8 mouse cellular contexts compared by ENCODE assay signal in the genomic region with DNA sequence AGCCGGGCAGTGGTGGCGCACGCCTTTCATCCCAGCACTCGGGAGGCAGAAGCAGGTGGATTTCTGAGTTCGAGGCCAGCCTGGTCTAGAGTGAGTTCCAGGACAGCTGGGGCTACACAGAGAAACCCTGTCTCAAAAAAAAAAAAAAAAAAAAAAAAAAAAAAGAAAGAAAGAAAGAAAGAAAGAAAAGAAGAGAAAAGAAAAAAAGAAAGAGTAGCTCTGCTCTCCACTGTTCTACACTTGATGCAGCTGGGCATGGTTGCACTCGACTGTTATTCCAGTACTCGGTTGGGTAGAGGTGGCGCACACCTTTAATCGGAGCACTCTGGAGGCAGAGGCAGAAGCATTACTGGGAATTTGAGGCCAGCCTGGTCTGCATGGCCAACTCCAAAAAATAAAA. TPM values are rescaled to one million over a fixed set of nuclear protein-coding genes. Genes with fewer than 3 reads are reported as not detected.
DNase-seq lines count a peak whose midpoint lies in the region; ATAC-seq and TF ChIP-seq lines count a peak whose summit lies in the region.
"Not testable (repeated sequence)": the region's sequence is repeated elsewhere in the genome, so short reads cannot be mapped to it uniquely, and the experiment has no call there.

A gene (minus strand): TSS at position 101 of the 400 bp plus-strand sequence.

- not testable (repeated sequence) for H3K4me2 ChIP-seq in forebrain, embryonic 13.5 days; liver, postnatal 0 days (ENCODE audit: low read depth, low read length)
- H3K4me2 ChIP-seq in myocyte (ENCODE audit: low read depth) = peak within 1 kb of the TSS; percentile 43

- TF ChIP-seq CTCF in bone marrow, adult 2 months (IDR thresholded peaks at IDR 0.05; ENCODE audit: control insufficient read depth, insufficient read depth, low read length); heart, adult 2 months (IDR thresholded peaks at IDR 0.05); kidney, adult 2 months (conservative IDR thresholded peaks at IDR 0.05; ENCODE audit: insufficient read depth, insufficient read length, low read depth, low read length); liver, postnatal 0 days (IDR thresholded peaks at IDR 0.05; ENCODE audit: low read depth): not testable (repeated sequence)

- not testable (repeated sequence) for H3K4me1 ChIP-seq in bone marrow, adult 2 months (ENCODE audit: control insufficient read depth, insufficient read depth, low read length); forebrain, embryonic 13.5 days; heart, adult 2 months (ENCODE audit: control insufficient read depth, insufficient read depth, low read length)
- H3K4me1 ChIP-seq in kidney, adult 2 months (ENCODE audit: control insufficient read depth, insufficient read depth, low read length) = peaks cover 11% of the 10 kb centered on the region; the same call in 1 of the 2 replicates
- H3K4me1 ChIP-seq in liver, postnatal 0 days (ENCODE audit: insufficient read depth) = peaks cover 19% of the 10 kb centered on the region; the same call in 1 of the 2 replicates

- not testable (repeated sequence) for H3K79me2 ChIP-seq in heart, adult 2 months (replicated peaks; ENCODE audit: control insufficient read depth, insufficient read depth, low read length); myocyte (ENCODE audit: control insufficient read depth, insufficient read depth)

- not testable (repeated sequence) for H3K9ac ChIP-seq in forebrain, embryonic 13.5 days; heart, adult 2 months (ENCODE audit: low read depth, low read length)
- H3K9ac ChIP-seq in liver, postnatal 0 days (replicated peaks) = 0 out of 2 replicates have a peak within 1 kb of the TSS, but pooled peaks have one; percentile 34

- WGBS in bone marrow, adult 2 months = 92% methylated on average over 9 of the region's 9 CpGs
- WGBS in forebrain, embryonic 13.5 days = 95% methylated on average over 9 of the region's 9 CpGs
- 85% methylated on average over 9 of the region's 9 CpGs for WGBS in heart, adult 2 months
- 89% methylated on average over 9 of the region's 9 CpGs for WGBS in kidney, adult 2 months
- WGBS in liver, postnatal 0 days (ENCODE audit: insufficient replicate concordance) = 86% methylated on average over 9 of the region's 9 CpGs

- H3ac ChIP-seq in myocyte (ENCODE audit: control insufficient read depth, insufficient read length) = not testable (repeated sequence)

- H3K4me3 ChIP-seq in bone marrow, adult 2 months (replicated peaks; ENCODE audit: control insufficient read depth, low read depth, low read length); forebrain, embryonic 13.5 days; heart, adult 2 months; kidney, adult 2 months (ENCODE audit: insufficient read depth, low read depth, low read length); liver, postnatal 0 days (ENCODE audit: low read depth, low read length): not testable (repeated sequence)
- peak within 1 kb of the TSS; percentile 24 for H3K4me3 ChIP-seq in myocyte

- H3K27me3 ChIP-seq in forebrain, embryonic 13.5 days; heart, adult 2 months (ENCODE audit: control insufficient read depth, insufficient read depth, low read length); kidney, adult 2 months (replicated peaks; ENCODE audit: control insufficient read depth, insufficient read depth, low read length); liver, postnatal 0 days (ENCODE audit: insufficient read depth, low read length); myocyte (ENCODE audit: control insufficient read depth, insufficient read depth, insufficient read length): not testable (repeated sequence)

- peaks cover 31% of the 10 kb centered on the region for H3K36me3 ChIP-seq in forebrain, embryonic 13.5 days (ENCODE audit: poor library complexity, severe bottlenecking)
- H3K36me3 ChIP-seq in heart, adult 2 months (ENCODE audit: control insufficient read depth, insufficient read depth, low read length); kidney, adult 2 months (ENCODE audit: control insufficient read depth, insufficient read depth, low read length); liver, postnatal 0 days (replicated peaks; ENCODE audit: insufficient read depth, low read length); myocyte (ENCODE audit: control insufficient read depth, insufficient read depth): not testable (repeated sequence)

- H3K9me3 ChIP-seq in forebrain, embryonic 13.5 days (replicated peaks); liver, postnatal 0 days (ENCODE audit: low read length): not testable (repeated sequence)

- TF ChIP-seq EP300 in heart, adult 2 months (IDR thresholded peaks at IDR 0.05; ENCODE audit: insufficient read depth, low read depth, low read length); liver, postnatal 0 days (IDR thresholded peaks at IDR 0.05; ENCODE audit: low read depth): not testable (repeated sequence)

- intact Hi-C loops in heart, adult 2 months (cut with DNase I); heart, postnatal 36 days (cut with DNase I): not testable (repeated sequence)

- not testable (repeated sequence) for ATAC-seq in forebrain, embryonic 13.5 days; liver, postnatal 0 days

- not testable (repeated sequence) for TF ChIP-seq POLR2A in bone marrow, adult 2 months (IDR thresholded peaks at IDR 0.05; ENCODE audit: borderline replicate concordance, control insufficient read depth, low read depth, low read length); heart, adult 2 months (IDR thresholded peaks at IDR 0.05; ENCODE audit: insufficient read depth, low read depth, low read length); kidney, adult 2 months (IDR thresholded peaks at IDR 0.05; ENCODE audit: low read depth, low read length); myocyte (IDR thresholded peaks at IDR 0.05; ENCODE audit: insufficient read length, low read depth)

- DNase-seq in heart, adult 2 months; heart, postnatal 36 days; kidney, adult 2 months; liver, postnatal 0 days; thymus, postnatal 0 days (ENCODE audit: low spot score): not testable (repeated sequence)

- not testable (repeated sequence) for H3K27ac ChIP-seq in bone marrow, adult 2 months (ENCODE audit: control insufficient read depth, insufficient read depth, low read depth, low read length, poor library complexity)
- H3K27ac ChIP-seq in forebrain, embryonic 13.5 days = peak within 1 kb of the TSS; percentile 44; the same call in 1 of the 2 replicates
- H3K27ac ChIP-seq in heart, adult 2 months = peak within 1 kb of the TSS; percentile 89
- peak within 1 kb of the TSS; percentile 8; the same call in 1 of the 2 replicates for H3K27ac ChIP-seq in kidney, adult 2 months (ENCODE audit: insufficient read depth, low read depth, low read length)
- H3K27ac ChIP-seq in liver, postnatal 0 days (ENCODE audit: low read depth) = peak within 1 kb of the TSS; percentile 78

RNA-seq across cellular contexts. Expression of the gene that starts here (rescaled TPM):
- polyA plus RNA-seq in bone marrow, adult 2 months (2011; ENCODE audit: insufficient read depth, insufficient read length, low replicate concordance, missing spikeins) = 4.4 and 18.0 TPM in 2 replicates
- polyA plus RNA-seq in forebrain, embryonic 13.5 days (2015; fragmentation: Nextera tagmentation; extraction: Ambion mirVana) = 11.3 and 12.3 TPM in 2 replicates
- 100 to 1,000 TPM; 310 to 338 TPM for total RNA-seq in heart, adult 2 months (2021)
- 397 and 412 TPM in 2 replicates for polyA plus RNA-seq in heart, adult 2 months (2012; rRNA removed)
- total RNA-seq in heart, postnatal 36 days (2021) = 100 to 1,000 TPM; 203 to 373 TPM
- polyA plus RNA-seq in kidney, adult 2 months (2012; rRNA removed) = 11.8 and 37.9 TPM in 2 replicates
- 2.0 and 2.2 TPM in 2 replicates for polyA plus RNA-seq in liver, postnatal 0 days (2015; fragmentation: Nextera tagmentation; extraction: Ambion mirVana)
- polyA plus RNA-seq in myocyte (2012; fragmentation: generic; extraction: Trizol) = 78.6 TPM
- polyA plus RNA-seq in thymus, postnatal 0 days (2015; fragmentation: Nextera tagmentation; extraction: Ambion mirVana) = 10.0 and 12.0 TPM in 2 replicates
